Mouse (Mus musculus): ENCODE results near the gene Olfr832. TPM values are rescaled to one million over a fixed set of nuclear protein-coding genes. Genes with fewer than 3 reads are reported as not detected.
"Not testable (repeated sequence)": the region's sequence is repeated elsewhere in the genome, so short reads cannot be mapped to it uniquely, and the experiment has no call there.

Olfr832 gene
- polyA plus RNA-seq (2015; fragmentation: Nextera tagmentation; extraction: Ambion mirVana): not detected in 2 replicates

GRCm38 (mm10) chr9:18936822-18937221 lies at the start of gene Olfr832:
TSS of gene Olfr832 (plus strand) at chr9:18937122.
- H3K4me2 ChIP-seq; H3K4me3 ChIP-seq; ATAC-seq (replicated peaks; ENCODE audit: insufficient number of reproducible peaks, insufficient read depth, low FRiP score, low read depth); H3K27me3 ChIP-seq; H3K9me3 ChIP-seq (replicated peaks); H3K27ac ChIP-seq; H3K9ac ChIP-seq; H3K4me1 ChIP-seq (replicated peaks); H3K36me3 ChIP-seq: not testable (repeated sequence)
- 66% methylated on average over 2 of the region's 2 CpGs for WGBS

DNA sequence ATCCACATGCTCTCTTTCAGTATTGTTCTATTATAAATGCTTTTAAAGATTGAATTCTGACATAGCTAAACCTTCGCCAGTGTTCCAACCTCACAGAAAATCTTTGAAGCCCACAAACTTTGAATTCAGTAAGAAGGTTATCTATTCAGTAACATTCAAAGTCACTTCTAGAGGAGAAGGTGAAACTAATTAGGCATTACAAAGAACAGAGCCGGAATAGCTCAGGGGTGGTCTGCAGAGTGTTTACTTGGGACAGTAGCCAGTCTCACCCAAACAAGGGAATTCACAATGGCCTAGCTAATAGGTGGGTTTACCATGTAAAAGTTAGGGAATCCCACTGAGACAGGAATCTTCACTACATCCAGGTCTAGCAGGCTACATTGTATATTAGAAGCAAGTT lies 29.2 kb upstream of the Olfr832 start:
- H3K4me2 ChIP-seq; H3K9me3 ChIP-seq (replicated peaks); H3K27ac ChIP-seq; H3K27me3 ChIP-seq; ATAC-seq (replicated peaks; ENCODE audit: insufficient number of reproducible peaks, insufficient read depth, low FRiP score, low read depth); H3K4me1 ChIP-seq (replicated peaks); H3K36me3 ChIP-seq; H3K4me3 ChIP-seq; H3K9ac ChIP-seq: not testable (repeated sequence)
- 58% methylated on average over 2 of the region's 2 CpGs for WGBS

- ATAC-seq (replicated peaks; ENCODE audit: insufficient number of reproducible peaks, insufficient read depth, low FRiP score, low read depth); H3K27me3 ChIP-seq; H3K9ac ChIP-seq; H3K27ac ChIP-seq; H3K4me3 ChIP-seq; H3K4me2 ChIP-seq; H3K4me1 ChIP-seq (replicated peaks); H3K36me3 ChIP-seq; H3K9me3 ChIP-seq (replicated peaks): not testable (repeated sequence)
- WGBS: 78% methylated on average over 16 of the region's 16 CpGs
Observed at GRCm38 (mm10) chr9:18927921-18928320, 9.0 kb upstream of the Olfr832 start.

GRCm38 (mm10) chr9:18962021-18962420 lies 25.1 kb downstream of the Olfr832 start:
- no peak overlapping the region for H3K9ac ChIP-seq
- H3K4me2 ChIP-seq: no peak overlapping the region
- no peaks in the 10 kb centered on the region for H3K9me3 ChIP-seq (replicated peaks)
- no peak for ATAC-seq (replicated peaks; ENCODE audit: insufficient number of reproducible peaks, insufficient read depth, low FRiP score, low read depth)
- no peaks in the 10 kb centered on the region for H3K36me3 ChIP-seq
- no peak overlapping the region for H3K4me3 ChIP-seq
- H3K27me3 ChIP-seq: no peaks in the 10 kb centered on the region
- no peak overlapping the region for H3K27ac ChIP-seq
- no peaks in the 10 kb centered on the region for H3K4me1 ChIP-seq (replicated peaks)

DNA sequence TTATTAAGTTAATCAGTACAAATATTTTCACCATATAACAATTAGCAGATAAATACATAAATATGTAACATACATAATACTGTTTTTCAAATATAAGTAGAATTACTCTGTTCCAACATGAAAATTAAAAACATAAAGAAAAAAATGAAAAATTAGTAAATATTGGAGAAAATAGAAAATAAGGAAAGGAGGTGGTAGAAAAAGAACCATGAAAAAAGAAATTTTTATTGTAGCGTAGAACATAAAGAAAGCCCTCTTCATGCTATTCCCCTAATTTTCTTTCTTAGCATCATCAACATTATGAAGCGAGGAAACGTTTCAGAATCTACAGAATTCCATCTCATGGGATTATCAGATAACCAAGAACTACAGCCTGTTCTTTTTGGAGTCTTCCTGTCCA lies 50.8 kb downstream of the Olfr832 start, which contains the start of gene Olfr834:
Gene Olfr834, plus strand, starts transcription at position 301 of the 400 bp plus-strand sequence.
- WGBS: 80% methylated on average over 3 of the region's 3 CpGs
- H3K9ac ChIP-seq: no peak within 1 kb of the TSS
- H3K36me3 ChIP-seq: no peaks in the 10 kb centered on the region
- H3K27me3 ChIP-seq: no peaks in the 10 kb centered on the region
- H3K27ac ChIP-seq: no peak within 1 kb of the TSS
- ATAC-seq (replicated peaks; ENCODE audit: insufficient number of reproducible peaks, insufficient read depth, low FRiP score, low read depth): no peak
- H3K9me3 ChIP-seq (replicated peaks): no peaks in the 10 kb centered on the region
- H3K4me3 ChIP-seq: no peak within 1 kb of the TSS
- H3K4me2 ChIP-seq: no peak within 1 kb of the TSS
- H3K4me1 ChIP-seq (replicated peaks): no peaks in the 10 kb centered on the region

Other genes with a start within 250 kb of the Olfr832 start
- not detected in 2 replicates for gene Olfr24, start 173.1 kb upstream of the Olfr832 start, polyA plus RNA-seq (2015; fragmentation: Nextera tagmentation; extraction: Ambion mirVana)
- not detected in 2 replicates for gene Olfr828, start 117.6 kb upstream of the Olfr832 start, polyA plus RNA-seq (2015; fragmentation: Nextera tagmentation; extraction: Ambion mirVana)
- not detected in 2 replicates for gene Olfr829, start 82.2 kb upstream of the Olfr832 start, polyA plus RNA-seq (2015; fragmentation: Nextera tagmentation; extraction: Ambion mirVana)
- gene Olfr830, start 62.4 kb upstream of the Olfr832 start, polyA plus RNA-seq (2015; fragmentation: Nextera tagmentation; extraction: Ambion mirVana): not detected in 2 replicates
- not detected in 2 replicates for gene Olfr834, start 50.9 kb downstream of the Olfr832 start, polyA plus RNA-seq (2015; fragmentation: Nextera tagmentation; extraction: Ambion mirVana)
- gene Olfr835, start 95.6 kb downstream of the Olfr832 start, polyA plus RNA-seq (2015; fragmentation: Nextera tagmentation; extraction: Ambion mirVana): not detected in 2 replicates
- not detected in 2 replicates for gene Olfr836, start 183.3 kb downstream of the Olfr832 start, polyA plus RNA-seq (2015; fragmentation: Nextera tagmentation; extraction: Ambion mirVana)
- not detected in 2 replicates for gene Olfr837, start 199.2 kb downstream of the Olfr832 start, polyA plus RNA-seq (2015; fragmentation: Nextera tagmentation; extraction: Ambion mirVana)
- gene Olfr839-ps1, start 240.2 kb downstream of the Olfr832 start, polyA plus RNA-seq (2015; fragmentation: Nextera tagmentation; extraction: Ambion mirVana): not detected in 2 replicates

Measured in heart, embryonic 15.5 days (tissue).